Mouse (Mus musculus) monocyte, adult 2 months (primary cell): ENCODE data around the gene Odc1.

Source experiments
- DNase-seq, 2 experiments: peaks; one replicate each; pipeline ENCODE4 v3.0.0; 2022; ENCODE audit warnings: low spot score in 2 of 2, low read depth in 1 of 2

The Odc1 gene

DNA sequence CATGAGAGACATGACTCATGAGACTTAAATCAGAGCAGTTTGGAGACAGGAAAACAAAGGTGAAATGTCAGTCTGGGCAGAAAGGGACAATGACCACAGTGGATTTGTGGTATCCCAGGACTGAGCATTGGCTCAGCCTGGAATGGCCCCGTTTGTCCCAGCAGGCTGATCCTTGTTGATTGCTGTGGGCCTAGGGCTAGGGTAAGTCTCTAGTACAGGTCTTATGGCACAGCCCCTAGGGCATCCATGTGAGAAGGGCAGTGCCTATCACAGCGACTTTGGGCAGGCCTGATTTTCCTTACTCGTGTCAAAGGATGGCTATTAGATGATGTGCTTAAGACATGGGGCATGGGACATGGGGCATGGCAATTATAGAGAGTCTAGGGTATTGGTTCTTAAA is 41.4 kb downstream of the Odc1 start:
- no peak for DNase-seq

GRCm38 (mm10) chr12:17588436-17588835 is 43.8 kb downstream of the Odc1 start:
- no peak for DNase-seq

DNA sequence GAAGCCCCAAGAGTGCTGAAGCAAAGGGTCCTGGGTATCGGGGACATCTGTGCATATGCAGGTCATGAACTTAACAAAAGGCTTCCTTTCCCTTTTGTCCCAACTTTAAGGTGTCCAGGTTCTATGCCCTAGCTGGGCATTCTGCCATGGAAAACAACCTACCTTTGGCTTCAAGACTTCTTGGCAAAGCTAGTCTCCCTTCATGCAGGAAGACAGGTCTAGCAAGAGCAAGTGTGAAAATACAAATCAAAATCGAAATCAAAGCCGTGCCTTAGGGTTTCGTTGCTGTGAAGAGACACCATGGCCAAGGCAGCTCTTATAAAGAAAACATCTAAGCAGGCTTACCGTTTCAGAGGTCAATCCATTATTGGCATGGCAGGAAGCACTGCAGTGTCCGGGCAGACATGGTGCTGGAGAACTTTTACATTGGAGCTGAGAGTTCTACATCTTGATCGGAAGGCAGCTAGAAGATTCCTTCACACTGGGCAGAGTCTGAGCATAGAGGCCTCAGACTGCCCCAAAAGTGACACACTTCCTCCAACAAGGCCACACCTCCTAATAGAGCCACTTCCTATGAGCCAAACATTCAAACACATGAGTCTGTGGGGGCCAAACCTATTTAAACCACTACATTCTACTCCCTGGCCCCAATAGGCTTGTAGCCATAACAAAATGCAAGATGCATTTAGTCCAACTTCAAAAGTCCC is 44.5 kb downstream of the Odc1 start:
- DNase-seq: no peak

- no peak for DNase-seq
Observed at GRCm38 (mm10) chr12:17591249-17591648, 46.7 kb downstream of the Odc1 start.

DNA sequence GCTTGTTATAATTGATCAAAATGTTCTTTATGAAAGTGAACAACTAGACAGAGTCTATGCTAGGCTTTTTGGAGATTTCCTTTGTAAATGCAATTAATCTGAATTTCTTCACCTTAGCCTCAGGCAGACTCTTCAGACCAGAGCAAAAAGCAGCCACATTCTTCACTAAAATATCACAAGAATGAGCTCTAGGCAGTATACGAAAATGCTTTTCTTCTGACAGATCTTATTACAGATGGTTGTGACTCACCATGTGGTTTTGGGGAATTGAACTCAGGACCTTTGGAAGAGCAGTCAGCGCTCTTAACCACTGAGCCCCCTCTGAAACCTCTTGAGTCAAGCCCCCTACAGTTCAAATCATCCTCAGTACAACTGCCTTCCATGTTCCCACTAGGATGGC is 49.4 kb downstream of the Odc1 start:
- no peak for DNase-seq

GRCm38 (mm10) chr12:17594701-17595100 is 50.1 kb downstream of the Odc1 start:
- DNase-seq: no peak

DNA sequence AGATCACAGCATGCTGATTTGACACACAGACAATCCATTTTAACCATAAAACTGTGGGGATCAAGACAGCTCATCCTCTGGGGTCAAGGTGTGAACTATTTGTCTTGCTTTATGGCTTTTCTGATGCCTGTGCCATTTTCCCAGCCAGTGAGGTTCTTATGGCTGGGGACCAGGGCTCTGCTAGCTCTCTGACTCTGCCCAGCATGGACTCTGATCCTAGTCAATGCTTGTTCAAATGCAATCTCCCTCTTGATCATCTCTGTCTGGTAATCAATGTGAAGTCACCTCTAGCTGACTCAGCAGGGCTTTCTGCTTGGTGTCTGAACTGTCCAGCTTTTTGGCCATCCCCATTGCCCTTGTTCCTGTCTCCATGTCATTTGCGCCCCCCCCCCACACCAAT is 50.6 kb downstream of the Odc1 start:
- DNase-seq: no peak
